Mouse (Mus musculus): ENCODE measurements at regions not wholly inside any gene's neighbourhood (a gene's known extent, or its start where the extent isn't known, plus 50 kb on each side); places are given as distances from the start of the nearest gene placed in this dataset.
A peak's percentile ranks its signal among the peaks of the same experiment; 100 is the strongest.

GRCm38 (mm10) chrX:99624515-99625179 lies 153.6 kb upstream of the Pja1 start:
- Histone ChIP-seq H3K36me3 (no peaks in the 10 kb centered on the region), H3K27me3 (peaks cover 19% of the 10 kb centered on the region), H3K4me2 (no peak overlapping the region), H3K27ac (no peak overlapping the region), H3K4me1 (no peaks in the 10 kb centered on the region), H3K4me3 (no peak overlapping the region), H3K9ac (no peak overlapping the region), H3K9me3 (no peaks in the 10 kb centered on the region)
- ATAC-seq (ENCODE audit: borderline replicate concordance, extremely low read depth, low FRiP score, low TSS enrichment), result no peak
- WGBS, result 54% methylated on average over 5 of the region's 5 CpGs

DNA sequence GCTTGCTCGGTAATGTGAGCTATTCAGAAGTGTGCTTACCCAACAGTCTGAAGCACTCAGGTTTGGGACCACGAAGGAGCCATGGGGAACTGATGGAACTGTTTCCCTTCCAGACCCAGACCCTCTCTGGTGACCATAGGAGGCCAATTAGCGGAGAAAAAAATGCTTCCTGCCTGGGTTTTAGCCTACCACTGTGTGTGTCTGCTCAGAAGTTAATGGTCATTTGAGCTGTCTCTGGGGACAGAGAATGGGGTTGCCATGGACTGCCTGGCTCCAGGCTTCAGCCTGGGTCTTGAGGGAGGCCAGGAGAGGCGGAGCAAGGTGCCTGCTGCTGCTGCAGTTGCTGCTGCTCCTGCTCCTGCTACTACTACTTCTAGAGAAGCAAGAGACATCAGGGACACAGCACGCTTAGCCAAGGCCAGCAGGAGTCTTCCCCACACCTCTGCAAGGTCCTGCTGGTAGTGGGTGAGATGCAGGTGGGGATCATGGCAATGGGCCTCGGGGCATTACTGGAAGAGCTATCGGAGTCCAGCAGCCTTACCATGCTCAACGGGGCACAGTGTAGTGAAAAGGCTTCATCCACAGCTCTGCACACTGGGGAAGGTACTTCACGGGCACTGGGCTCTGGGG lies 141.2 kb upstream of the Pja1 start:
- no peak overlapping the region for H3K4me3 ChIP-seq
- H3K27me3 ChIP-seq, result peaks cover 15% of the 10 kb centered on the region; the same call in 1 of the 2 replicates
- H3K4me2 ChIP-seq, result no peak overlapping the region
- no peaks in the 10 kb centered on the region for H3K4me1 ChIP-seq
- no peak overlapping the region for H3K27ac ChIP-seq
- no peak overlapping the region for H3K9ac ChIP-seq
- WGBS, result 71% methylated on average over 9 of the region's 9 CpGs
- no peaks in the 10 kb centered on the region for H3K9me3 ChIP-seq
- no peaks in the 10 kb centered on the region for H3K36me3 ChIP-seq
- no peak for ATAC-seq (ENCODE audit: borderline replicate concordance, extremely low read depth, low FRiP score, low TSS enrichment)

DNA sequence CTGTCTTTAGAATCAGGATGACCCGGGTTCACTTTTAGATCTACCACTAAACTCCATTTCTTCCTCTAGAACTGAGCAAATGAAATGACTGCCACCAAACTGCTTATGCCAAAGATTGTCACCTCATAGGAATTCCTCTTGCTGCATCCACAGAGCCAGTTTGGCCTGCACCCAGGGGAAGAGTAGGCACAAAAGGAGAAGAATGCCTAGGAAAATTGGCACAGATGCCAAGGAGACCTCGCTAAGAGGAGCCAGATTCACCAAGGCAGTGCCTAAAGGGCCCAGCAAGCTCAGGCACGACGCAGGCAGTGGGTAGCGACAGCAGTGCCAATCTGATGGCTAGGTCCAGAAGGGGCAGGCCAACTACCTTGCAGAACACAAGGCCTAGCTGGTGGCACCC lies 139.0 kb upstream of the Pja1 start:
- Histone ChIP-seq H3K27ac (no peak overlapping the region), H3K4me2 (no peak overlapping the region), H3K27me3 (peaks cover 15% of the 10 kb centered on the region; the same call in 1 of the 2 replicates), H3K9me3 (no peaks in the 10 kb centered on the region), H3K4me3 (no peak overlapping the region), H3K9ac (no peak overlapping the region), H3K4me1 (peaks cover 3% of the 10 kb centered on the region; the same call in 1 of the 2 replicates), H3K36me3 (no peaks in the 10 kb centered on the region)
- no peak for ATAC-seq (ENCODE audit: borderline replicate concordance, extremely low read depth, low FRiP score, low TSS enrichment)
- 82% methylated on average over 5 of the region's 5 CpGs for WGBS

DNA sequence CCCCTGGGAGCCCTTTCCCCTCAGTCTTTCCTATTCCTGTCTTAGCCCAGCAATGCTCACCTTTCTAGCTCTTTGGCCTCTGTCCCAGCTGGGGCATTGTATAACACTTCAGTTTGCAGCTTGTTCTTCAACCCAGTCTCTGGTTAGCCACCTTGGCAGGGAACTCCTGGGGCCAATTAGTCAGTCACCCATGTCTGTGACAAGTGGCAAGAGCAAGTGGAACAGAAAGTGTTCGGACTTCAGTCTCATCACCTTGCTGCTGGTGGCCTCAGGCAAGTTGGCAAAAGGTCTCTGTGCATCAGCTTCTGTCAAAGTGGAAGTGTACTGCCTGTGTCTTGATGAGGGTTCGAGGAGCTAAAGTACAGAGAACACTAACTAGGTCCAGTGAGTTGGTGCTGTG lies 138.5 kb upstream of the Pja1 start:
- 74% methylated on average over 2 of the region's 2 CpGs for WGBS
- Histone ChIP-seq H3K4me2 (no peak overlapping the region), H3K4me1 (peaks cover 7% of the 10 kb centered on the region; the same call in 1 of the 2 replicates), H3K27ac (no peak overlapping the region), H3K27me3 (peaks cover 15% of the 10 kb centered on the region; the same call in 1 of the 2 replicates), H3K9ac (no peak overlapping the region), H3K9me3 (no peaks in the 10 kb centered on the region), H3K36me3 (no peaks in the 10 kb centered on the region), H3K4me3 (no peak overlapping the region)
- ATAC-seq (ENCODE audit: borderline replicate concordance, extremely low read depth, low FRiP score, low TSS enrichment), result no peak

DNA sequence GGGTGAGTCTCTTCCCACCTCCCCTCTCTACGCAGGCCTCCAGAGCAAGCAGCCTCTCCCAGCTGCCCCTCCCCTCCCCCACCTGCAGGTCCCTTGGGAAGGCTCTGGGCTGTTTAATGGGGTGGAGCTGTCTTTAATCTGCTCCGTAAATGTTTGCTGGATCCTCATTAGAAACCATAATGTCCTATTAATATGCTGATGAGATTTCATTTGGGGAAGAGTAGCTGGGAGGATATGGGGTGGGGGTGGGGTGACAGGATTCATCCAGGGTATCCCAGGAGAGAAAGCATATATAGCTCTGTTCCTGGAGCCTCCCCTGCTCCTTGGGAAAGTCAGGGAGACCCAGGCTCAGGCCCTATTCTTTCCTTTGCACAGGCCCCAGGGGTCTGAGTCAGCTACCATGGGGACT lies 137.2 kb upstream of the Pja1 start:
- H3K4me3 ChIP-seq, result no peak overlapping the region
- H3K4me1 ChIP-seq, result peaks cover 17% of the 10 kb centered on the region; the same call in 1 of the 2 replicates
- no peak overlapping the region for H3K4me2 ChIP-seq
- 29% methylated on average over 2 of the region's 2 CpGs for WGBS
- no peak for ATAC-seq (ENCODE audit: borderline replicate concordance, extremely low read depth, low FRiP score, low TSS enrichment)
- no peak overlapping the region for H3K27ac ChIP-seq
- H3K27me3 ChIP-seq, result peaks cover 20% of the 10 kb centered on the region; the same call in 1 of the 2 replicates
- no peaks in the 10 kb centered on the region for H3K9me3 ChIP-seq
- no peaks in the 10 kb centered on the region for H3K36me3 ChIP-seq
- no peak overlapping the region for H3K9ac ChIP-seq

- Histone ChIP-seq H3K27ac (no peak overlapping the region; the same call in 1 of the 2 replicates), H3K36me3 (no peaks in the 10 kb centered on the region), H3K4me1 (peaks cover 17% of the 10 kb centered on the region; the same call in 1 of the 2 replicates), H3K4me2 (no peak overlapping the region), H3K27me3 (peaks cover 13% of the 10 kb centered on the region; the same call in 1 of the 2 replicates), H3K4me3 (no peak overlapping the region), H3K9ac (no peak overlapping the region), H3K9me3 (no peaks in the 10 kb centered on the region)
- peak; percentile 76 for ATAC-seq (ENCODE audit: borderline replicate concordance, extremely low read depth, low FRiP score, low TSS enrichment)
- 27% methylated on average over 10 of the region's 10 CpGs for WGBS
Observed at GRCm38 (mm10) chrX:99605084-99605824, 134.2 kb upstream of the Pja1 start.

DNA sequence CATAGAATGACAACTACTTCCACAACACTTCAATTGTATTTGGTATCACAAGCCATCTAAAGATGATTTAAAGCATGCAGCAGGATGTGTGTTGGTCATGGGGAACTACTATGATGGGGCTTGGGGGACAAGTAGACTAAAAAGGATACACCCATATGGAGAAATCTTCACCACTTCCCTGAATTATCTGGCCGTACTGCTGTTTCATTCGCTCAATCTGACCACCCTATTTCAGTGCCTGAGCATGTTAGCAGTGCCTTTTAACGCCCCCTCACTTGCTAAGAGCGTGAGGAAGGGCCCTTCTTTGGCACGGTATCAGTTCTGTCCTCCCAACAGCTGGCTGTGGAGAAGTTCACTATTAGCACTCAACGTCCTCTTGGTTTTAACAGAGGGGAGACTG lies 132.6 kb upstream of the Pja1 start:
- Histone ChIP-seq H3K9ac (no peak overlapping the region), H3K4me2 (no peak overlapping the region), H3K27me3 (peaks cover 5% of the 10 kb centered on the region; the same call in 1 of the 2 replicates), H3K36me3 (no peaks in the 10 kb centered on the region), H3K4me1 (peaks cover 17% of the 10 kb centered on the region; the same call in 1 of the 2 replicates), H3K27ac (no peak overlapping the region), H3K9me3 (no peaks in the 10 kb centered on the region), H3K4me3 (no peak overlapping the region)
- no peak for ATAC-seq (ENCODE audit: borderline replicate concordance, extremely low read depth, low FRiP score, low TSS enrichment)
- WGBS, result 45% methylated on average over 6 of the region's 6 CpGs

- Histone ChIP-seq H3K4me1 (peaks cover 17% of the 10 kb centered on the region; the same call in 1 of the 2 replicates), H3K27ac (no peak overlapping the region), H3K36me3 (no peaks in the 10 kb centered on the region), H3K27me3 (peaks cover 9% of the 10 kb centered on the region; the same call in 1 of the 2 replicates), H3K4me2 (no peak overlapping the region), H3K9me3 (no peaks in the 10 kb centered on the region), H3K9ac (no peak overlapping the region), H3K4me3 (no peak overlapping the region)
- WGBS, result 75% methylated on average over 12 of the region's 12 CpGs
- ATAC-seq (ENCODE audit: borderline replicate concordance, extremely low read depth, low FRiP score, low TSS enrichment), result no peak
Observed at GRCm38 (mm10) chrX:99602268-99602885, 131.3 kb upstream of the Pja1 start.

DNA sequence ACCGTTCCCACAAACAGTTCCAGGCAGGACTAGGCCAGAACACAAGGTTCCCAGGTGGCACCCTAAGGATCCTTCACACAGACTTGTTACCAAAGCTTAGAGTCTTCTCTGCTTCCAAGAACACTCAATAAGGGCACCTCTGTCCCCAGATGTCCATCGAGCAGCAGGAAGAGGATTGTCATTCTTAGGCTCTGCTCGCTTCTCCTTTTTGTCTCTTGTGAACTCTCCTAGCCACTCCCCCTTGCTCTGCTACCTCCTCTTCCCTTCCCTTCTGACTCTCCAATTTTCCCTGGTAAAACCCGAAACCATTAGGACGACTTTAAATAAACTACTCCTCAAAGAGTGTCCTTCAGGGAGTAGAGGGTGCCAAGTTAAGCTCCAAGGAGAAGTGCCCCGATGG lies 124.4 kb upstream of the Pja1 start:
- peaks cover 18% of the 10 kb centered on the region; the same call in 1 of the 2 replicates for H3K27me3 ChIP-seq
- WGBS, result 72% methylated on average over 6 of the region's 6 CpGs

DNA sequence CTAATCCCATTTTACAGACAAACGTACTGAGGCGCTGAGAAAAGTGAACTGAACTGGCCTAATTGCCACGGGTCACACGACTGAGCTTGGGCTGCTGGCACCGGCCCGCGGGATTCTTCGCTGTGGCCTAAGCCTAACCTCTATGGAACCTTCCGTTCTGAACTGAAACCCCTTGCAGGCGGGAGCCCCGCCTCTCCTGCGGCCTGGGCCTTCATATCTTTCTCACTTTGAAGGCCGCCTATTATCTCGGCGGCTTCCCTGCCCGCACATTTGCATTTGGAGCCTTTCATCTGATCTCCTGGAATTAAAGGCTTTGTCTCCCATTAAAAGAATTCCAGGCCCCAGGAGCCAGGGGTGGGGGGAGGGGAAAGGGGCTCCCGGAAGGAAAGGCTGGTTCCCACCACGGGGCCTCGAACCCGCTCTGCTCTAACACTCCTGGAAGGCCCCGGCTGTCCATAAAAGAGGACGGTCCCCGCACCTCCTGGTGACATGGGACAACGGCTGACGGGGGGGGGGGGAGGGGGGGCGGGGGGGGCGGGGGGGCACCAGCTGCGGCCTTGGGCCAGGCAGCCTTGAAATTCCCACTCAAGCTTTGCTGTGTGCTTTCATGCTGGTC lies 122.9 kb upstream of the Pja1 start:
- no peaks in the 10 kb centered on the region for H3K4me1 ChIP-seq
- H3K9ac ChIP-seq, result no peak overlapping the region
- no peak overlapping the region for H3K4me2 ChIP-seq
- ATAC-seq (ENCODE audit: borderline replicate concordance, extremely low read depth, low FRiP score, low TSS enrichment), result no peak
- H3K4me3 ChIP-seq, result no peak overlapping the region
- H3K9me3 ChIP-seq, result no peaks in the 10 kb centered on the region
- no peak overlapping the region for H3K27ac ChIP-seq
- H3K36me3 ChIP-seq, result no peaks in the 10 kb centered on the region
- 28% methylated on average over 16 of the region's 28 CpGs for WGBS
- peaks cover 18% of the 10 kb centered on the region; the same call in 1 of the 2 replicates for H3K27me3 ChIP-seq

More for the DNA sequence above, 124.4 kb upstream of the Pja1 start:
- Histone ChIP-seq H3K27ac (no peak overlapping the region), H3K4me3 (no peak overlapping the region), H3K9me3 (no peaks in the 10 kb centered on the region), H3K4me1 (no peaks in the 10 kb centered on the region), H3K36me3 (no peaks in the 10 kb centered on the region), H3K4me2 (no peak overlapping the region), H3K9ac (no peak overlapping the region)
- ATAC-seq (ENCODE audit: borderline replicate concordance, extremely low read depth, low FRiP score, low TSS enrichment), result no peak

DNA sequence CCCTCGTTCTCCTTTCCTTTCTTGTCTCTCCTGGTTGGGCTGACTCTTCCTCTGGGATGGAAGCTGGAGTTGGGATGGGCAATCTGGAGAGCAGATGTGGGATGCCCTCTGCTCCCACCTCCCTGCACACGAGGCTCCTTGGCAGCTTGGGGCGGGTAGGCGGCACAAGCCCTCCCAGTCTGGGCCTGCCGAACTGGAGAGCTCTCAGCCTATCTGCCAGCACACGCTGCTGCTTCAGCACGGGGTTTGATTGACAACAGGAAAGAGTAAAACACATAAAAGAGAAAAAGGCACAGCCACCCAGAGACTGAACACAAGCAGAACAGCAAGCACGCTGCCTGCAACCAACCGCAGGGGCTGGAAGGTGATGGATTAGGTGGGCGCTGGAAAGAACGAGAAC lies 121.9 kb upstream of the Pja1 start:
- no peak for ATAC-seq (ENCODE audit: borderline replicate concordance, extremely low read depth, low FRiP score, low TSS enrichment)
- H3K9ac ChIP-seq, result no peak overlapping the region
- no peak overlapping the region for H3K4me3 ChIP-seq
- H3K36me3 ChIP-seq, result no peaks in the 10 kb centered on the region
- 53% methylated on average over 11 of the region's 11 CpGs for WGBS
- no peak overlapping the region for H3K4me2 ChIP-seq
- no peaks in the 10 kb centered on the region for H3K4me1 ChIP-seq
- no peak overlapping the region for H3K27ac ChIP-seq
- H3K9me3 ChIP-seq, result no peaks in the 10 kb centered on the region
- peaks cover 18% of the 10 kb centered on the region; the same call in 1 of the 2 replicates for H3K27me3 ChIP-seq

Data from lung, embryonic 15.5 days (tissue).